Mouse (Mus musculus) testis, adult 2 months (tissue): ENCODE data around the gene Irak2.

ENCODE experiments used
- CTCF ChIP-seq: fragments of 200-500 bp; IDR thresholded peaks from 2 replicates; pipeline ENCODE4 v1.5.1; 2012; ENCODE audit warnings: low read depth, mild to moderate bottlenecking, inconsistent platforms, low read length, moderate library complexity; ENCODE audit not compliant: control insufficient read depth, insufficient read depth, insufficient replicate concordance
- POLR2A ChIP-seq: fragments of 200-500 bp; IDR thresholded peaks from 2 replicates; pipeline ENCODE4 v1.6.1; 2012; ENCODE audit warnings: low read depth, mild to moderate bottlenecking, inconsistent platforms, low read length, moderate library complexity; ENCODE audit not compliant: control insufficient read depth

DNA sequence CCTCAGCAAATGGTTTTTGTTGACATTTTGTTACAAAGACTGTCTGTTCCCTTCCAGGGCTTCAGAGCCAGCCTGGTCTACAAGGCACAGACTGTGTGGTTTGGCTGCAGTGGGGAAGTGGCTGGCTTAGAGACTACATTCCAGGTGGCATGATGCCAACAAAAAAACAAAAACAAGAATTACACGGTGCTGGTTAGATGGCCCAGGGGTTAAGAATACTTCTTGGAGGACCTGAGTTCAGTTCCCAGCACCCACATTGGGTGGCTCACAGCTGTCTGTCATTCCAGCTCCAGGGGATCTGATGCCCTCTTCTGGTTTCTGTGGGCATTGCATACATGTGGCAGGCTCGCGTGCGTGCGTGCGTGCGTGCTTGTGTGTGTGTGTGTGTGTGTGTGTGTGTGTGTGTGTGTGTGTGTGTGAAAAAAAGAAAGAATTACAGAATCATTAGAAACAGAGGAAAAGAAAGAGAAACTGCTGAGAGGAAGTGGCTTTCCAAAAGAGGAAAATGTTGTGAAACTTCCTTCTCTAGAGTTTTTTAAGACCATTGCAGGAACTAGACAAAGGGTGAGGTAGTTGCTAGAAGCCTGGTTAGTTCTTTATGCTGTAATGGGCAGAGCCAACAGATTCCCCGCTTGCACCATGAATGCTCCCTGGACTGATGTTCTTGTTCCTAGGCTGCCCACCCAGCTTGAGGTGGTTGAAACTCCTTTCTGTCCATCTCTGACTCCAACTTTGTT lies 24.9 kb downstream of the Irak2 start:
- TF ChIP-seq CTCF (no peak; the same call in 1 of the 2 replicates), POLR2A (no peak)
